Mouse (Mus musculus): ENCODE measurements around the gene Fam57b. TPM values are rescaled to one million over a fixed set of nuclear protein-coding genes. Genes with fewer than 3 reads are reported as not detected.

Fam57b gene
- polyA plus RNA-seq, 1 experiment from 2014 or later, result not detected

Other genes with a start within 250 kb of the Fam57b start
- gene Eif3c, start 231.3 kb upstream of the Fam57b start, polyA plus RNA-seq (2015; fragmentation: Nextera tagmentation; extraction: Ambion mirVana), result 79.3 and 86.2 TPM in 2 replicates
- gene Apobr, start 212.7 kb upstream of the Fam57b start, polyA plus RNA-seq (2015; fragmentation: Nextera tagmentation; extraction: Ambion mirVana), result 2.3 and 2.5 TPM in 2 replicates
- 11.9 and 12.6 TPM in 2 replicates for gene Cln3, start 211.9 kb upstream of the Fam57b start, polyA plus RNA-seq (2015; fragmentation: Nextera tagmentation; extraction: Ambion mirVana)
- 0.12 and 0.18 TPM in 2 replicates for gene Il27, start 202.7 kb upstream of the Fam57b start, polyA plus RNA-seq (2015; fragmentation: Nextera tagmentation; extraction: Ambion mirVana)
- gene Nupr1, start 166.8 kb upstream of the Fam57b start, polyA plus RNA-seq (2015; fragmentation: Nextera tagmentation; extraction: Ambion mirVana), result 3.7 and 4.6 TPM in 2 replicates
- 29.1 and 31.0 TPM in 2 replicates for gene Sgf29, start 148.4 kb upstream of the Fam57b start, polyA plus RNA-seq (2015; fragmentation: Nextera tagmentation; extraction: Ambion mirVana)
- 37.8 and 52.1 TPM in 2 replicates for gene Sult1a1, start 121.2 kb upstream of the Fam57b start, polyA plus RNA-seq (2015; fragmentation: Nextera tagmentation; extraction: Ambion mirVana)
- 71.8 and 82.7 TPM in 2 replicates for gene Bola2, start 102.3 kb upstream of the Fam57b start, polyA plus RNA-seq (2015; fragmentation: Nextera tagmentation; extraction: Ambion mirVana)
- gene Slx1b, start 101.9 kb upstream of the Fam57b start, polyA plus RNA-seq (2015; fragmentation: Nextera tagmentation; extraction: Ambion mirVana), result 3.0 TPM in 2 replicates
- 109 and 118 TPM in 2 replicates for gene Coro1a, start 89.9 kb upstream of the Fam57b start, polyA plus RNA-seq (2015; fragmentation: Nextera tagmentation; extraction: Ambion mirVana)
- 20.0 and 23.5 TPM in 2 replicates for gene Mapk3, start 38.1 kb upstream of the Fam57b start, polyA plus RNA-seq (2015; fragmentation: Nextera tagmentation; extraction: Ambion mirVana)
- gene Gdpd3, start 31.3 kb upstream of the Fam57b start, polyA plus RNA-seq (2015; fragmentation: Nextera tagmentation; extraction: Ambion mirVana), result 0.74 and 0.84 TPM in 2 replicates
- gene Ypel3, start 20.7 kb upstream of the Fam57b start, polyA plus RNA-seq (2015; fragmentation: Nextera tagmentation; extraction: Ambion mirVana), result 103 and 119 TPM in 2 replicates
- 0.50 and 0.79 TPM in 2 replicates for gene Tbx6, start 16.2 kb upstream of the Fam57b start, polyA plus RNA-seq (2015; fragmentation: Nextera tagmentation; extraction: Ambion mirVana)
- gene Ppp4c, start 5.2 kb upstream of the Fam57b start, polyA plus RNA-seq (2015; fragmentation: Nextera tagmentation; extraction: Ambion mirVana), result 107 and 113 TPM in 2 replicates
- not detected in 2 replicates for gene 4930451I11Rik, start 34.0 kb downstream of the Fam57b start, polyA plus RNA-seq (2015; fragmentation: Nextera tagmentation; extraction: Ambion mirVana)
- 0.09 TPM in 1 of 2 replicates, not detected in the other for gene Doc2a, start 49.7 kb downstream of the Fam57b start, polyA plus RNA-seq (2015; fragmentation: Nextera tagmentation; extraction: Ambion mirVana)
- 8.6 and 13.6 TPM in 2 replicates for gene Hirip3, start 64.3 kb downstream of the Fam57b start, polyA plus RNA-seq (2015; fragmentation: Nextera tagmentation; extraction: Ambion mirVana)
- 29.4 and 33.9 TPM in 2 replicates for gene Ino80e, start 64.7 kb downstream of the Fam57b start, polyA plus RNA-seq (2015; fragmentation: Nextera tagmentation; extraction: Ambion mirVana)
- 11.3 and 12.9 TPM in 2 replicates for gene Taok2, start 87.0 kb downstream of the Fam57b start, polyA plus RNA-seq (2015; fragmentation: Nextera tagmentation; extraction: Ambion mirVana)
- gene Tmem219, start 125.2 kb downstream of the Fam57b start, polyA plus RNA-seq (2015; fragmentation: Nextera tagmentation; extraction: Ambion mirVana), result 17.0 and 19.3 TPM in 2 replicates
- gene Kctd13, start 131.2 kb downstream of the Fam57b start, polyA plus RNA-seq (2015; fragmentation: Nextera tagmentation; extraction: Ambion mirVana), result 4.1 and 5.0 TPM in 2 replicates
- not detected in 2 replicates for gene Asphd1, start 151.9 kb downstream of the Fam57b start, polyA plus RNA-seq (2015; fragmentation: Nextera tagmentation; extraction: Ambion mirVana)
- gene Sez6l2, start 152.9 kb downstream of the Fam57b start, polyA plus RNA-seq (2015; fragmentation: Nextera tagmentation; extraction: Ambion mirVana), result 0.07 and 0.12 TPM in 2 replicates
- gene Cdipt, start 178.2 kb downstream of the Fam57b start, polyA plus RNA-seq (2015; fragmentation: Nextera tagmentation; extraction: Ambion mirVana), result 44.8 and 51.7 TPM in 2 replicates
- 0.46 and 0.63 TPM in 2 replicates for gene Cdiptos, start 178.4 kb downstream of the Fam57b start, polyA plus RNA-seq (2015; fragmentation: Nextera tagmentation; extraction: Ambion mirVana)
- 9.2 TPM in 2 replicates for gene Mvp, start 217.0 kb downstream of the Fam57b start, polyA plus RNA-seq (2015; fragmentation: Nextera tagmentation; extraction: Ambion mirVana)
- gene Pagr1b, start 218.8 kb downstream of the Fam57b start, polyA plus RNA-seq (2015; fragmentation: Nextera tagmentation; extraction: Ambion mirVana), result not detected in 2 replicates
- gene Pagr1a, start 219.7 kb downstream of the Fam57b start, polyA plus RNA-seq (2015; fragmentation: Nextera tagmentation; extraction: Ambion mirVana), result 32.8 and 39.1 TPM in 2 replicates
- 3.6 and 4.0 TPM in 2 replicates for gene Gm42742, start 223.4 kb downstream of the Fam57b start, polyA plus RNA-seq (2015; fragmentation: Nextera tagmentation; extraction: Ambion mirVana)
- gene Prrt2, start 223.5 kb downstream of the Fam57b start, polyA plus RNA-seq (2015; fragmentation: Nextera tagmentation; extraction: Ambion mirVana), result 0.13 and 0.56 TPM in 2 replicates
- 38.1 and 45.7 TPM in 2 replicates for gene Maz, start 229.4 kb downstream of the Fam57b start, polyA plus RNA-seq (2015; fragmentation: Nextera tagmentation; extraction: Ambion mirVana)
- gene Kif22, start 244.8 kb downstream of the Fam57b start, polyA plus RNA-seq (2015; fragmentation: Nextera tagmentation; extraction: Ambion mirVana), result 108 and 111 TPM in 2 replicates